Mouse (Mus musculus) heart, adult 2 months (tissue): ENCODE data around the gene Fam76b.

ENCODE experiments used
- CTCF ChIP-seq: fragments of 200-600 bp; IDR thresholded peaks from 2 replicates; pipeline ENCODE4 v1.8.1; 2022; ENCODE audit warnings: antibody characterized with exemption, mild to moderate bottlenecking, moderate library complexity
- EP300 ChIP-seq: fragments of 200-500 bp; IDR thresholded peaks from 2 replicates; pipeline ENCODE4 v1.6.1; 2011; ENCODE audit warnings: low read depth, low read length, control low read depth; ENCODE audit not compliant: insufficient read depth
- POLR2A ChIP-seq: fragments of 200-500 bp; IDR thresholded peaks from 2 replicates; pipeline ENCODE4 v1.6.1; 2011; ENCODE audit warnings: mild to moderate bottlenecking, low read depth, low read length, control low read depth; ENCODE audit not compliant: insufficient read depth

DNA sequence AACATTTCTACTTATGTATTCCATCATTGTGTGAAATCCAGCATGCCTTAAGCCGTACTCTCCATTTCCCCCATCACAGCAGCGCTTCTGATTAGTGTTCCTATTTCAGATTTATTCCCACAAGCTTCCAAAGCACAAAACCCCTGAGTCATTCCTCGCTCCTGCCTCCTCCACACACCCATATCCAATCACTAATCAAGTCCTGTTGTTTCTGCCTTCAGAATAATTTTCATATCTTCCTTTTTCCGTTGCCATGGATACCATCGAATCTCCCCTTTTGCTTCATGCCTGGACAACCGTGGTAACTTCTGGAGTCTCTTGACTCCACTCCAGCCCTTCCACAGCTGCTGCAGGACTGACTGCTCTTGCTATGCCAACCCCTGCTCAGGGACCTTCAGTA, 68.5 kb downstream of the Fam76b start:
- no peak for TF ChIP-seq CTCF
- TF ChIP-seq POLR2A, result no peak
- no peak for TF ChIP-seq EP300
